Mouse (Mus musculus): ENCODE data around the gene Myof. TPM values are rescaled to one million over a fixed set of nuclear protein-coding genes. Genes with fewer than 3 reads are reported as not detected.

The Myof gene
- polyA plus RNA-seq (2014; fragmentation: Nextera tagmentation; extraction: Ambion mirVana): 22.7 and 25.1 TPM in 2 replicates

GRCm38 (mm10) chr19:38043281-38043981 lies at the start of gene Myof:
TSS of gene Myof (minus strand) at chr19:38043577.
- Histone ChIP-seq H3K4me1 (ENCODE audit: control insufficient read depth, insufficient read depth, low read length) (peaks cover 7% of the 10 kb centered on the region; the same call in 1 of the 2 replicates), H3K9me3 (ENCODE audit: control insufficient read depth, low read depth, low read length) (no peaks in the 10 kb centered on the region), H3K27me3 (ENCODE audit: control insufficient read depth, insufficient read depth, low read length) (no peaks in the 10 kb centered on the region), H3K4me3 (ENCODE audit: low read depth, low read length) (peak within 1 kb of the TSS; percentile 39), H3K9ac (replicated peaks; ENCODE audit: low read depth, low read length) (peak within 1 kb of the TSS; percentile 45), H3K27ac (ENCODE audit: low read length) (peak within 1 kb of the TSS; percentile 82), H3K36me3 (ENCODE audit: control insufficient read depth, insufficient read depth, low read length) (no peaks in the 10 kb centered on the region), H3K4me2 (replicated peaks; ENCODE audit: low read depth, low read length) (peak within 1 kb of the TSS; percentile 65)
- 0% methylated on average over 28 of the region's 28 CpGs for WGBS
- ATAC-seq (ENCODE audit: insufficient number of reproducible peaks, insufficient read depth, low FRiP score, low read depth): peak; percentile 82; the same call in 1 of the 2 replicates

DNA sequence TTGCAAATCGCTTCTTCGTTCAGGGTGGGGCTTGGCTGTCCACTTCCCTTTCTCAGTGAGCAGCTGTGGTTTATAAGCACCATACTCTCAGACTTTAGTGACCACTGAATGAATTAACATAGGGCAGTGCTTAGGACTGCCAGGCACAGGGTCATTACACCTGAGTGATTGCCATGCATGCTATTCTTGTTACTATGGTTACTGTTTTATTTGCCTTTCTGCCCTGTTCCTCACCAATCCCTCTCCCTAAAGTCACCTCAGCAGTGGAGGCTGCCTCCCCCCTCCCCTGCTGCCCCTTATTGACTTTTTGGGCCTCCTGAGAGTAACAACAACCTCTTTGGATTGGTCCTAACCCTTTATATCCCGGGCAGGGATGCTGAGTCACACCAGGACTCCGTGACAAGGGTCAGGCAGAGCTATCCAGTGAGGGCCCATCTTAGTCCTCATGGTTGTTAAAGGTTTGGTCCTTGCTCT lies 48.2 kb upstream of the Myof start:
- peaks cover 7% of the 10 kb centered on the region for H3K27me3 ChIP-seq (ENCODE audit: control insufficient read depth, insufficient read depth, low read length)
- peak overlapping the region; percentile 52; the same call in 1 of the 2 replicates for H3K27ac ChIP-seq (ENCODE audit: low read length)
- peak; percentile 83 for ATAC-seq (ENCODE audit: insufficient number of reproducible peaks, insufficient read depth, low FRiP score, low read depth)
- H3K9me3 ChIP-seq (ENCODE audit: control insufficient read depth, low read depth, low read length): no peaks in the 10 kb centered on the region
- H3K4me2 ChIP-seq (replicated peaks; ENCODE audit: low read depth, low read length): no peak overlapping the region
- no peak overlapping the region for H3K9ac ChIP-seq (replicated peaks; ENCODE audit: low read depth, low read length)
- H3K4me1 ChIP-seq (ENCODE audit: control insufficient read depth, insufficient read depth, low read length): 0 out of 2 replicates have a peak, but pooled peaks cover 4% of the 10 kb centered on the region
- 36% methylated on average over 4 of the region's 4 CpGs for WGBS
- no peak overlapping the region for H3K4me3 ChIP-seq (ENCODE audit: low read depth, low read length)
- no peaks in the 10 kb centered on the region for H3K36me3 ChIP-seq (ENCODE audit: control insufficient read depth, insufficient read depth, low read length)

GRCm38 (mm10) chr19:38089358-38089757 lies 46.0 kb upstream of the Myof start:
- Histone ChIP-seq H3K9ac (replicated peaks; ENCODE audit: low read depth, low read length) (no peak overlapping the region), H3K27me3 (ENCODE audit: control insufficient read depth, insufficient read depth, low read length) (no peaks in the 10 kb centered on the region)
- WGBS: 86% methylated on average over 8 of the region's 8 CpGs

GRCm38 (mm10) chr19:38086948-38087551 lies 43.7 kb upstream of the Myof start:
- no peak overlapping the region for H3K4me2 ChIP-seq (replicated peaks; ENCODE audit: low read depth, low read length)
- peak; percentile 60; the same call in 1 of the 2 replicates for ATAC-seq (ENCODE audit: insufficient number of reproducible peaks, insufficient read depth, low FRiP score, low read depth)
- H3K27ac ChIP-seq (ENCODE audit: low read length): no peak overlapping the region

More at GRCm38 (mm10) chr19:38089358-38089757, 46.0 kb upstream of the Myof start:
- Histone ChIP-seq H3K27ac (ENCODE audit: low read length) (no peak overlapping the region), H3K4me2 (replicated peaks; ENCODE audit: low read depth, low read length) (no peak overlapping the region), H3K9me3 (ENCODE audit: control insufficient read depth, low read depth, low read length) (no peaks in the 10 kb centered on the region), H3K4me1 (ENCODE audit: control insufficient read depth, insufficient read depth, low read length) (0 out of 2 replicates have a peak, but pooled peaks cover 4% of the 10 kb centered on the region), H3K36me3 (ENCODE audit: control insufficient read depth, insufficient read depth, low read length) (no peaks in the 10 kb centered on the region), H3K4me3 (ENCODE audit: low read depth, low read length) (no peak overlapping the region)
- no peak for ATAC-seq (ENCODE audit: insufficient number of reproducible peaks, insufficient read depth, low FRiP score, low read depth)

GRCm38 (mm10) chr19:38085841-38086240 lies 42.5 kb upstream of the Myof start:
- no peaks in the 10 kb centered on the region for H3K36me3 ChIP-seq (ENCODE audit: control insufficient read depth, insufficient read depth, low read length)
- H3K4me2 ChIP-seq (replicated peaks; ENCODE audit: low read depth, low read length): no peak overlapping the region
- H3K9me3 ChIP-seq (ENCODE audit: control insufficient read depth, low read depth, low read length): no peaks in the 10 kb centered on the region
- 90% methylated on average over 4 of the region's 4 CpGs for WGBS
- no peak overlapping the region for H3K4me3 ChIP-seq (ENCODE audit: low read depth, low read length)
- H3K27me3 ChIP-seq (ENCODE audit: control insufficient read depth, insufficient read depth, low read length): no peaks in the 10 kb centered on the region
- no peak overlapping the region for H3K27ac ChIP-seq (ENCODE audit: low read length)
- no peak overlapping the region for H3K9ac ChIP-seq (replicated peaks; ENCODE audit: low read depth, low read length)
- H3K4me1 ChIP-seq (ENCODE audit: control insufficient read depth, insufficient read depth, low read length): 0 out of 2 replicates have a peak, but pooled peaks cover 4% of the 10 kb centered on the region
- no peak for ATAC-seq (ENCODE audit: insufficient number of reproducible peaks, insufficient read depth, low FRiP score, low read depth)

More at GRCm38 (mm10) chr19:38086948-38087551, 43.7 kb upstream of the Myof start:
- Histone ChIP-seq H3K9ac (replicated peaks; ENCODE audit: low read depth, low read length) (no peak overlapping the region), H3K9me3 (ENCODE audit: control insufficient read depth, low read depth, low read length) (no peaks in the 10 kb centered on the region), H3K36me3 (ENCODE audit: control insufficient read depth, insufficient read depth, low read length) (no peaks in the 10 kb centered on the region), H3K4me3 (ENCODE audit: low read depth, low read length) (no peak overlapping the region), H3K27me3 (ENCODE audit: control insufficient read depth, insufficient read depth, low read length) (no peaks in the 10 kb centered on the region), H3K4me1 (ENCODE audit: control insufficient read depth, insufficient read depth, low read length) (0 out of 2 replicates have a peak, but pooled peaks cover 4% of the 10 kb centered on the region)
- WGBS: 48% methylated on average over 11 of the region's 11 CpGs

GRCm38 (mm10) chr19:38082931-38083525 lies 39.7 kb upstream of the Myof start:
- H3K36me3 ChIP-seq (ENCODE audit: control insufficient read depth, insufficient read depth, low read length): no peaks in the 10 kb centered on the region
- no peak overlapping the region for H3K4me2 ChIP-seq (replicated peaks; ENCODE audit: low read depth, low read length)
- 24% methylated on average over 5 of the region's 5 CpGs for WGBS
- H3K9ac ChIP-seq (replicated peaks; ENCODE audit: low read depth, low read length): no peak overlapping the region
- ATAC-seq (ENCODE audit: insufficient number of reproducible peaks, insufficient read depth, low FRiP score, low read depth): 0 out of 2 replicates have a peak, but pooled peaks have one; percentile 35
- no peak overlapping the region for H3K4me3 ChIP-seq (ENCODE audit: low read depth, low read length)
- no peak overlapping the region for H3K27ac ChIP-seq (ENCODE audit: low read length)
- no peaks in the 10 kb centered on the region for H3K27me3 ChIP-seq (ENCODE audit: control insufficient read depth, insufficient read depth, low read length)
- 0 out of 2 replicates have a peak, but pooled peaks cover 4% of the 10 kb centered on the region for H3K4me1 ChIP-seq (ENCODE audit: control insufficient read depth, insufficient read depth, low read length)
- H3K9me3 ChIP-seq (ENCODE audit: control insufficient read depth, low read depth, low read length): no peaks in the 10 kb centered on the region

GRCm38 (mm10) chr19:38081361-38081760 lies 38.0 kb upstream of the Myof start:
- H3K36me3 ChIP-seq (ENCODE audit: control insufficient read depth, insufficient read depth, low read length): no peaks in the 10 kb centered on the region
- no peak overlapping the region for H3K4me2 ChIP-seq (replicated peaks; ENCODE audit: low read depth, low read length)
- no peak overlapping the region for H3K9ac ChIP-seq (replicated peaks; ENCODE audit: low read depth, low read length)
- H3K9me3 ChIP-seq (ENCODE audit: control insufficient read depth, low read depth, low read length): no peaks in the 10 kb centered on the region
- no peaks in the 10 kb centered on the region for H3K27me3 ChIP-seq (ENCODE audit: control insufficient read depth, insufficient read depth, low read length)
- no peak overlapping the region for H3K27ac ChIP-seq (ENCODE audit: low read length)
- H3K4me3 ChIP-seq (ENCODE audit: low read depth, low read length): no peak overlapping the region
- WGBS: 75% methylated on average over 3 of the region's 3 CpGs
- H3K4me1 ChIP-seq (ENCODE audit: control insufficient read depth, insufficient read depth, low read length): no peaks in the 10 kb centered on the region
- no peak for ATAC-seq (ENCODE audit: insufficient number of reproducible peaks, insufficient read depth, low FRiP score, low read depth)

DNA sequence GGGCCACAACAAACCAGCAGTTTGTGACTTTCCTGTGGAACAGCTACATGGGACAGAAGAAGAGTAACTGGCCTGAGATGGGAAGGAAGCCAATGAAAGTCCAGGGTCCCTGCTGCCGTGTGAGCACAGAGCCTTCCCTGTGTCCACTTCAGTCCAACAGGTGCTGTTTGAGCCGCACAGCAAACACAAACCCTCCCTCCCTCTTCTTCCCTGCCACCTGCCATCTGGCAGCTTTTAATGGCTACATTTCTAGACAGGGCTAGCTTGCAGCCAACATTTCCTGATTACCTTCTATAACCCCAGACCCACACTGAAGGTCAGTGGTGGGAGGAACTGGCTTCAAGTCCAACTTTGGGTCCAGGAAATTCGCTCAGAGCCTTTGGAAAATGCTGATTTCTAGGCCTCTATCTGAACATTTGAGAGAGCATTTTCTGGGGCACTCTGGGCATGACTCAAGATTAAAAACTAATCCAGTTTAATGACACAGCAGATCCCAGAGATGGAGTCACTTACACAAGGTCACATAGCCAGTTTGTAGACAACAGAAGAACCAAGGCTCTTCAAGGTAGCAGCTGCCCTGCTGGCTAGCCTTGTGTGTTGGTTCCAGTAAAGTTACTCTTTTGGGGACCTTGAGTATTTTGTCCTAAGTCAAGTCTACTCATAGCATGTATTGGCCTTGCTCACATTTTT lies 34.6 kb upstream of the Myof start:
- 59% methylated on average over 3 of the region's 3 CpGs for WGBS

More for the DNA sequence above, 34.6 kb upstream of the Myof start:
- Histone ChIP-seq H3K4me2 (replicated peaks; ENCODE audit: low read depth, low read length) (no peak overlapping the region), H3K4me3 (ENCODE audit: low read depth, low read length) (no peak overlapping the region), H3K9me3 (ENCODE audit: control insufficient read depth, low read depth, low read length) (no peaks in the 10 kb centered on the region), H3K27me3 (ENCODE audit: control insufficient read depth, insufficient read depth, low read length) (no peaks in the 10 kb centered on the region), H3K27ac (ENCODE audit: low read length) (no peak overlapping the region), H3K36me3 (ENCODE audit: control insufficient read depth, insufficient read depth, low read length) (peaks cover 9% of the 10 kb centered on the region; the same call in 1 of the 2 replicates), H3K9ac (replicated peaks; ENCODE audit: low read depth, low read length) (no peak overlapping the region), H3K4me1 (ENCODE audit: control insufficient read depth, insufficient read depth, low read length) (no peaks in the 10 kb centered on the region)
- ATAC-seq (ENCODE audit: insufficient number of reproducible peaks, insufficient read depth, low FRiP score, low read depth): no peak

All from stomach, embryonic 14.5 days (tissue).